Mouse (Mus musculus): ENCODE results near the gene Sox8.

GRCm38 (mm10) chr17:25556630-25557354, 13.7 kb downstream of the Sox8 start:
- TF ChIP-seq MXI1 (IDR thresholded peaks at IDR 0.05; ENCODE audit: low read depth, low read length) (no peak), MAX (IDR thresholded peaks at IDR 0.05; ENCODE audit: low read length) (no peak), EP300 (IDR thresholded peaks at IDR 0.05; ENCODE audit: low read depth in 1 of 2, low read length in 2 of 2) (no peak), POLR2A (IDR thresholded peaks at IDR 0.05; ENCODE audit: control insufficient read depth in 1 of 2, insufficient read depth in 1 of 2, low read depth in 1 of 2, low read length in 2 of 2, poor library complexity in 1 of 2) (no peak), ETS1 (IDR thresholded peaks at IDR 0.05; ENCODE audit: low read depth, low read length) (no peak), ZC3H11A (IDR thresholded peaks at IDR 0.05; ENCODE audit: low read depth, low read length) (no peak), E2F4 (IDR thresholded peaks at IDR 0.05; ENCODE audit: borderline replicate concordance, low read depth, low read length) (no peak), MEF2A (IDR thresholded peaks at IDR 0.05; ENCODE audit: extremely low read depth, insufficient replicate concordance, low read depth, low read length, poor library complexity, severe bottlenecking) (no peak), NELFE (IDR thresholded peaks at IDR 0.05; ENCODE audit: low read depth, low read length) (no peak), CTCF (IDR thresholded peaks at IDR 0.05 in 2 of 3, conservative IDR thresholded peaks at IDR 0.05 in 1 of 3; ENCODE audit: control insufficient read depth in 1 of 3, insufficient read depth in 1 of 3, low read depth in 2 of 3, low read length in 3 of 3, poor library complexity in 1 of 3, severe bottlenecking in 1 of 3) (no peak), MAFK (IDR thresholded peaks at IDR 0.05; ENCODE audit: borderline replicate concordance, low read depth, low read length) (no peak), TAL1 (IDR thresholded peaks at IDR 0.05; ENCODE audit: low read length) (no peak), USF1 (IDR thresholded peaks at IDR 0.05; ENCODE audit: low read depth, low read length) (no peak)
